Mouse (Mus musculus): ENCODE results near the gene Ugt1a5.

Gene Ugt1a5

GRCm38 (mm10) chr1:88197443-88197842 is 31.6 kb downstream of the Ugt1a5 start:
- no peak for DNase-seq (ENCODE audit: low spot score)

- DNase-seq (ENCODE audit: low spot score) = no peak
These were observed 34.2 kb downstream of the Ugt1a5 start for GRCm38 (mm10) chr1:88199996-88200395.

GRCm38 (mm10) chr1:88200456-88200855 is 34.6 kb downstream of the Ugt1a5 start, which contains the start of gene Ugt1a2:
Gene Ugt1a2 (plus strand): TSS chr1:88200601.
- DNase-seq (ENCODE audit: low spot score) = no peak

GRCm38 (mm10) chr1:88205294-88205922 is 39.6 kb downstream of the Ugt1a5 start, which contains the start of gene Dnajb3:
Gene Dnajb3 (minus strand): TSS chr1:88205782.
- DNase-seq (ENCODE audit: low spot score) = peak; percentile 77

GRCm38 (mm10) chr1:88206843-88207479 is 41.1 kb downstream of the Ugt1a5 start:
- no peak for DNase-seq (ENCODE audit: low spot score)

- peak; percentile 2 for DNase-seq (ENCODE audit: low spot score)
These were observed 46.0 kb downstream of the Ugt1a5 start, which contains the start of gene Ugt1a1 for GRCm38 (mm10) chr1:88211812-88212211. Gene Ugt1a1 (plus strand): TSS chr1:88211959.

GRCm38 (mm10) chr1:88212341-88213045 is 46.7 kb downstream of the Ugt1a5 start:
- peak; percentile 10 for DNase-seq (ENCODE audit: low spot score)

- DNase-seq (ENCODE audit: low spot score) = peak; percentile 0
These were observed 47.2 kb downstream of the Ugt1a5 start for GRCm38 (mm10) chr1:88213061-88213460.

- DNase-seq (ENCODE audit: low spot score) = peak; percentile 5
These were observed 48.1 kb downstream of the Ugt1a5 start for GRCm38 (mm10) chr1:88213766-88214461.

GRCm38 (mm10) chr1:88214462-88214952 is 48.7 kb downstream of the Ugt1a5 start:
- DNase-seq (ENCODE audit: low spot score) = no peak

GRCm38 (mm10) chr1:88215466-88216380 is 49.9 kb downstream of the Ugt1a5 start:
- DNase-seq (ENCODE audit: low spot score) = peak; percentile 0

- DNase-seq (ENCODE audit: low spot score) = no peak
These were observed 50.7 kb downstream of the Ugt1a5 start for GRCm38 (mm10) chr1:88216551-88216950.

GRCm38 (mm10) chr1:88217144-88217543 is 51.3 kb downstream of the Ugt1a5 start:
- DNase-seq (ENCODE audit: low spot score) = no peak

GRCm38 (mm10) chr1:88217576-88217975 is 51.8 kb downstream of the Ugt1a5 start:
- DNase-seq (ENCODE audit: low spot score) = peak; percentile 0

- peak; percentile 1 for DNase-seq (ENCODE audit: low spot score)
These were observed 52.2 kb downstream of the Ugt1a5 start for GRCm38 (mm10) chr1:88218051-88218450.

GRCm38 (mm10) chr1:88218591-88218990 is 52.8 kb downstream of the Ugt1a5 start:
- DNase-seq (ENCODE audit: low spot score) = no peak

- DNase-seq (ENCODE audit: low spot score) = peak; percentile 1
These were observed 53.2 kb downstream of the Ugt1a5 start for GRCm38 (mm10) chr1:88219054-88219453.

- DNase-seq (ENCODE audit: low spot score) = peak; percentile 3
These were observed 54.5 kb downstream of the Ugt1a5 start for GRCm38 (mm10) chr1:88220336-88220735.

- DNase-seq (ENCODE audit: low spot score) = peak; percentile 0
These were observed 56.4 kb downstream of the Ugt1a5 start for GRCm38 (mm10) chr1:88222216-88222615.

GRCm38 (mm10) chr1:88223011-88223515 is 57.3 kb downstream of the Ugt1a5 start:
- peak; percentile 6 for DNase-seq (ENCODE audit: low spot score)

- peak; percentile 18 for DNase-seq (ENCODE audit: low spot score)
These were observed 57.8 kb downstream of the Ugt1a5 start for GRCm38 (mm10) chr1:88223591-88223990.
